Mouse (Mus musculus) adrenal gland, adult 8-10 months (tissue): ENCODE results near the gene Immp2l. TPM values are rescaled to one million over a fixed set of nuclear protein-coding genes. Genes with fewer than 3 reads are reported as not detected.
"Not testable (repeated sequence)": the region's sequence is repeated elsewhere in the genome, so short reads cannot be mapped to it uniquely, and the experiment has no call there.

Source experiments
- DNase-seq: peaks from one replicate; pipeline ENCODE4 v3.0.0; 2022
- total RNA-seq, 4 experiments: library from RNA; stranded (reverse); gene quantifications; 2 replicates each; pipeline ENCODE4 v1.2.4; 2022

The Immp2l gene
- total RNA-seq, 4 experiments from 2014 or later, result 5.6 to 16.6 (median 12.3) TPM

DNA sequence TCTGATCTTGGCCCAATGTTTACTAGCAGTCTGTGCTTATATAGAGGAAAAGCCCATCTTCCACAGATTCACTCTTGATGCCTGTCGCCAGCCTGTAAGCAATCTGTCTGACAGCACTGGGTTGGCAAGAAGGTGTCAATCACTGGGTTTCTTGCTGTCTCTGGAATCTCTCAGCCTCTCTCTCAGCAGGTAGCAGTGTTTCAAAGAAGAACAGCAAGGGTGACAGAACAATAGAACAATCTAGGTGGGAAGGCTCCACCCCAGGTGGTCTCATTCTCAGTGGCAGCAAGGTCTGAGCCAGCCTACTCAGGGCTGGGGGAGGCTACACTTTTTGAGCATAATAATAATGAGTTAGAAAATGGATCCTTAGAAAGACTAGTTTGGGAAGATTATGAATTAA is 693.1 kb downstream of the Immp2l start:
- DNase-seq, result no peak

DNA sequence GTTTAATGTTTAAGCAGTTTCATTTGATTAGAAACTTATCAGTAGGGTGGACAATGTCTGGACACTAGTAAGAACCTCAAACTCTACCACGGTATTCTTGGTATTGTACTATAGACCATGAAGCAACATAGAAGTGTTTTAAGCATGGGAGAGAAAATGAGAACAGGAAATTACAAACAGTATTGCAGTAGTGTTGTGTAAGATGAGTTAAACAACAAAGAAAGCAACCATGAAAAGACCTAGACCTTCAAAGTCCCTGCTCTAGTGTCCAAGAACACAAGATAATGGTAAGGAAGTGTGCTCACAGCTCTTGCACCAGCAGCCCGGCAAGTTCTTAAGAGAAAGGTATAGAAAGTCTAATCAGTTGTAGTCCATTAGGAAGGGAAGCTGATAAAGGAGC is 700.7 kb downstream of the Immp2l start:
- DNase-seq, result no peak

DNA sequence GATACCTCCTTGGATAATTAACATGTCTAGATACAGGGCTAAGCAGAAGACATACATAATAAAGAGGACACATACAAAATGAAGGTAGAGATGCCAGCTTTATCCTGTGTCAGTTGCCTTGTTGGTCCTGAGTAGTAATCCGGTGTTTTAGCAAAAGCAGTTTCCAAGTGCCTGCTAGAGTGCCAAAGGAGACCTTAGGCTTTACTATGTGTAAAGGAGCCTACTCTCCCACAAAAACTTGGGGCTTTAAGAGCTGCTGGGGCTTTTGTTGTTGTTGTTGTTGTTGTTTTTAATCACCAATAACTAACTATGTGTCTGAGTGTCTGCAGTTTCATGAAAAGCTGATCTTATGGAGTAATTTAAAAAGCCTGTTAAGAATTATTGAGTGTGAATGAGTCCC is 702.8 kb downstream of the Immp2l start:
- no peak for DNase-seq

DNA sequence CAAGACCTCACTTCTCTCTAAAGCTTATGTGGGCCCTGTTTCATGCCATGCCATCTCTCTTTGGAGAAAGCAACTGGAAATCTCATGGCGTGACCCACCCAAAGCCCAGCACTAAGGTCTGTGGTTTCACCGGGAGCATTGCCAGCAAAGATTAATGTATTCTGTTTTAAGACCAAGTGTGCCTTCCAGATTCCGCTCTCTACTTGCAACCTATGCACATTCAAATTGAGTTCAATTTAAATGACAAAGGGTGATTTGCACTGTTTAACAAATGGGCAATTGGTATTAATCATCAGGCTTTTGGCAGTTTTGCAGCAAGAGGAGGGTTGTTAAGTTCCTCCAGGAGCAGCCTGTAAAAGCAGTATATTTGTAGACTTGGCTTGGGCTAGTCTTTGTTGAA is 703.3 kb downstream of the Immp2l start:
- no peak for DNase-seq

DNA sequence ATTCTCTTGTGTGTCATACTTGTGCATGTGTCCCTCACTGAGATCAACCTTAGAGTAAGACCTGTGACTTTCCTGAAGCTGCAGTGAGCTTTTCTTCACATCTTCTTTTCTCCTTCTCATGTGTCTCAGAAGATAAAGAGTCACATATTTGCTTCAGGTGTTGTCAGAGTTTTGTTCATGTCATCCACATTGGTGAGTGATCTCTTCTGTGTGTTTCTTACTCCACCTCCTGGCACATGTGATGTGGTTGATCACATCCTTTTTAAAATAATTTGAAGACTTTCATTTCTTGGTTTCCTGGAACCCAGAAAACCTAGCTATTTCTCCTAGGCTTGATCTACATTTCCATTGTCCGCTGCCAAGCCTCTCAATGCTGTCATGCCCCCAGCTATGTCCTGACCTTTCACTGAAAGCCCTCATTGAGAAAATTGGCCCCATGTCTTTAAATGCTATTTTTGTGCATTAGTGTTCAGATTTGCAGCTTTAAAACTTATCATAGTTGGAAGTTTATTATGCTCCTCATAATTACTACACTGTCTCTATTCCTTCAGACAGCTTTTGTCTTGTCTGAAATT is 704.0 kb downstream of the Immp2l start:
- no peak for DNase-seq

DNA sequence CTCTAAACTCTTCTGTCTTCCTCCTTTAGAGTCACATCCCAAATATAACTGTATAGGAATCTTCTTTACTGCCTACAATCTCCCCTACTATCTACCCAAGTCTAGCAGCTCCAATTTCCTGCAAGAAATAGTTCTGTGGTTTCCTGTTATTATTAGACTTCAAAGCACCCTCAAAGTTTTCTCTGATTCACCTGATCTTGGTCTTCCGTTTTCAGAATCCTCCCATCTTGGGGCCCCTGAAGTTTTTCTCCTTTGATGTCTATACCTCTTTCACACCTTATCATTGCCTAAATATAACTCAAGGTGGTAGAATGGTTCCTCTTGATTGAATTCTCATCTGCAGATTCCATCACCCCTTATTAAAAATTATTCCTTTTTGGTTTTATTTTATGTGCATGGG is 704.6 kb downstream of the Immp2l start:
- DNase-seq, result no peak

DNA sequence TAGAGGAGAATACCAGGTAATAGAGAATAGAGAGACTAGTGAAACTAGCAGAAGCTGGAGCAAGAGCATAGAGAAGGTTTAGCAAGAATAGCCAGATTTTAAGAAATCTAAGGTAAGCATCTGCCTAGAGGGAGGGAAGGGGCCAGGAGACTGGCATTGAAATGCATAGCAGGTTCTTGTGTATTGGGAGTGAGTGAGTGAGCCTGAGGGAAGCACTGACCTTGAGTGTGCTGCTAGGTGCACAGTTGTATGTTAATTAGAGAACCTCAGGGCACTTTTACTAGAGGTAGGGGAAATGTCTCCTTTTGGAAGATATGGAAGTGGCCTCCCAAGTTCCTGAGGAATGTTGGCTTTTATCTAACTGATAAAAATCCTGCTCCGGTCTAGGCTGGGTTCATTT is 705.9 kb downstream of the Immp2l start:
- DNase-seq, result no peak

DNA sequence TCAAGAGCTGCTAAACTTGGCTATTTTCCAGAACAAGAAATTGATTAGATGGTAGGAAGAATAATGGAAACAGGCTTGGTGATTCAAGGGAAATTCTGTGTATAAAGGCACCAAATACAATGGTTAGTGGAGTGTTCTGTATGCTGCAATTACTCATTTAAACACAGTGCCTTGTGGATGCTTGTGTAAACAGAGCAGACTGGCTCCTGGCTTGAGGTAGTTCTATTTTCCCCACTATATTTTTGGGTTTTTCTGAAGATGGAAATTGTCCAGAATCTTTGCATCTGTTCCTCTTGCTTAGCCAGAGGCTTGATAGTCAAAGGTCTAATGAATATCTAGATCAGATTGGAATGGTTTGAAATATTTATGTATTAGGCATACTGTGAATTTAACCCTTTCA is 709.3 kb downstream of the Immp2l start:
- no peak for DNase-seq

DNA sequence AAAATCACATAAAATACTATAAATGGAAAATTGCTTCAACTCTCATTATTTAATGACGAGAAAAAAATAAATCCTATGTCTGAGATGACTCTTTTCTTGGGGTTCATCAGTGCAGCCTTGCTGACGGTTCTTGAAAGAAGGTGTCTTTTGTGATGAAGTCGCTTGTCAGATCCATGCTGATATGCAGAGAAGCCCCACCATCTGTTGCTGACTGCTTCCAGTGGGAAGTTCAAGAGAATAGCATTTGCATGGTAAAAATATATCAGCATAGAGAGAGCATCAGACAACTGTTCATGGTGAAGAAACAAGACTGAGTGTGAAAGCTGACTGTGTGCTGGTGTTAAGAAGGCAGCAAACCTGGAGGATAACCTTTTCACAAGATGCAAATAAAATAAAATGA is 719.0 kb downstream of the Immp2l start:
- no peak for DNase-seq

DNA sequence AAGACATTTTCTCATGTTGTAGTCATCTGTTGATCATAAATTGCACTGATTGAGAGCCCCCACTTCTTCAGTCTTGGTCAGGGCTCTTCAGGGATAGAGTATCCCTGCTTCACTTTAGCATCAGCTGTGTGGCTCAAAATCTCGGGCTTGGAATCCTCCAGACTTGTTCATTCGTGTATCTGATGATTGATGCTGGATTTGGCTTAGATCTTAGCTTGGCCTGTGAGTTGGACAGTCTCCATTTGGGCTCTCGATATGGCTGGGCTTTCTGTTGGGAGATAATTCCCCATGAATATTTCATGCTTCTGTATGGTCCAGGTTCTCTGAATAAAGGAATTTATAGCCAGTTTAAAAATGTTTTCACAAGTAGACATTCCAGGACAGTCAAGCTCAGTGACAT is 739.5 kb downstream of the Immp2l start:
- DNase-seq, result no peak

DNA sequence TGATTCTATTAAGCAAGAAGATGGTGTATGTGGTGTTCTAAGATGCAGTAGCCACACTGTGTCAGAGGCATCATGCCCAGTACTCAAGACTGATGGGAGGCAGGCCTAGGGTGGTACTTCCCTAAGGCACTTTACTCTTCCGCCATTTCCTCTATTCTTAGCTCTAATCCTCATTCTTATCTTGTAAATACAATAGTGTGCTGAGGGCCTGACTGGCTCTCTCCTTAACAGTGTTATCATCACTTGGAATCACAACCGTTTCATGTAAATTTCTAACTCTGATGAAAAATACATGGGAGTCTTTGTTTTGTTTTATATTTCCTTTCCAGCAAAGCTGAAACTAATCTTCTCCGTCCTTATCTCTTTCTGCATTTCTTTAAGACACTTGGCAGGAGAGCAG is 750.1 kb downstream of the Immp2l start:
- no peak for DNase-seq

DNA sequence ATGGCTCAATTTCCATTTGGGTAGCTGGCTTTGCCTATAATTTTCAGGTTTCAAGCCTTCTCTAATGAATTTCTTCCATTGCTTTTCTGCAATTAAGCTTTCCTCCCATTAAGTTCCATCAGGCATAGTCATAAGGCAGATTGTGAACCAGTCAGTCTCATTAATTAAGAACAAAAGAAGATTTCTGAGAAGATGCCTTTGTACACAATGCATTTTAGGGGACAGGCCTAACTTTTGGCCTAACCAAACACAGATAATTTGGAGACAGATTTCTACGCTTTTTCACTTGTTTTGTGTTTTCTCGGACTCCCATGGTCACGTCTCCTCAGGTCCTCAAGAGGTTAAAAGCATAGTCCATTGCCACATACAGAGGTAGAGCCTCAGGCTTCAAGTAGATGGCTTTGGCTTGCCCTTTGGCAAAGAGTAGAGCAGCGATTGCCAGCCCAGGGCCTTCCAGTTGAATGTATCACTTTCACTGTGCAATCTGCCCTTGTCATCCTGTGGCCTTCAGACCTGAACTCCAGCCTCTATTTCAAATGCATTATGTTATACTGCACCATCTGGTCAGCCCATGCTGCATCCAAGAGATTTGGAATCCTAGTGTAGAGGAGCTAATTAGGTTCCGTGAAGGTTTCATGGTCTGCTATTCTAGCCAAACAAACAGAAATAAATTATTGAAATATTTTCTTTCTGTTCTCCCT is 750.9 kb downstream of the Immp2l start:
- DNase-seq, result peak; percentile 13

DNA sequence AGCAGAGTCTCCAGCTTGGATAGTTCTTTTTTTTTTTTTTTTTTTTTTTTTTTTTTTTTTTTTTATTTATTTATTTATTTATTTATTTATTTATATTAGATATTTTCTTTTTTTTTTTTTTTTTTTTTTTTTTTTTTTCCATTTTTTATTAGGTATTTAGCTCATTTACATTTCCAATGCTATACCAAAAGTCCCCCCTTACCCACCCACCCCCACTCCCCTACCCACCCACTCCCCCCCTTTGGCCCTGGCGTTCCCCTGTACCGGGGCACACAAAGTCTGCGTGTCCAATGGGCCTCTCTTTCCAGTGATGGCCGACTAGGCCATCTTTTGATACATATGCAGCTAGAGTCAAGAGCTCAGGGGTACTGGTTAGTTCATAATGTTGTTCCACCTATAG is 753.9 kb downstream of the Immp2l start:
- not testable (repeated sequence) for DNase-seq

DNA sequence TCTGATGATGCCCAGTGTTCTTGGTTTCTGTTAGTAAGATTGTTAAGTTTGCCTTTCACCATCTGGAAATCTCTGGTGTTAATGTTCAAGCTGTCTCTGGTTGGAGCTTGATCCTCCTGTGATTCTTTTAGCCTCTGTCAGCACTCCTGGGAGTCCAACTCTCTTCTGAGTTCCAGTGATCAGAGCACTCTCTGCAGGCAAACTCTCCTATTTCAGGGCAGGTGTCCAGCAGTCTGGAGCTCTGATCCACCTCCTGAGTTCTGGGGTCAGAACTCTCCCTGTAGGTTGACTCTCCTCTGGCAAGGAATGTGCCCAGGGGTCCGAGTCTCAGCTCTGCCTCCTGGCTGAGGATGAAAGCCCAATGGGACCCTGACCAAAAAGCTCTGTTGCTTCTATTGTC is 769.8 kb downstream of the Immp2l start:
- not testable (repeated sequence) for DNase-seq

DNA sequence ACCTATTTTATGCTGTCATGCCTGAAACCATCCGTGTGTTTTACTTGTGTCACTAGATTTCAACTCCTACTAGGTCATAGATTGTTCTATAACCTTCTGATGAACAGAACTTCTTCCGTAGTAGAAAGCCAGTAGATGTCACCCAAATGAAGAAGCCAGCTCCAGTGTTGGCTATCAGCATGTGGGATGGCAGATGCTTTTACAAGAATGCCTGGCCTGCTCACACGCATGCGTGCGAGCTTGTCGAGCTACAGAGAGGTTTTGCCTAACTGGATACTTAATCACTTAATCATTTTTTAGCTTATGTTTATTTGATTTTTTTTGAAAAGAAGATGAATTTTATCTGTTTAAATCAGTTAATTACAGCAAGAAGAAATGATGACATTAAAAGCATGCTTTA is 805.6 kb downstream of the Immp2l start:
- no peak for DNase-seq

DNA sequence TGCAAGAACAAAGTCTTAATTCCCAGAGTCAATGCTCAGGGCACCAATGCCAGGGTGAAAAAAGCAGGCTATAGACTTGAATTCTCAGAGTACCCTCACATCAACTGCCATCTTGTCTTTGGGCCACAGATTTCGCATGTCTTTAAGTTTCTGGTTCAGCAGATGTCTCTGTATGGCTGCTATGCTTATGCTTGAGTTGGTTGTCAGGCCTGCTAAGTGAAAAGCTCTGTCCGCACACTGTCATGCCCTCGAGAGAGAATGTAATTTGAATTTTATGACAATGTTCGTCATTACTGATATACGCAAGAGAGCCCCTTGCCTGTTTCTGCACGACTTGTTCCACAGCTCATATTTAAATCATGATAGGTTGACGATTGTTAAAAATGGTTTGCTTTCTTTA is 807.8 kb downstream of the Immp2l start:
- no peak for DNase-seq

DNA sequence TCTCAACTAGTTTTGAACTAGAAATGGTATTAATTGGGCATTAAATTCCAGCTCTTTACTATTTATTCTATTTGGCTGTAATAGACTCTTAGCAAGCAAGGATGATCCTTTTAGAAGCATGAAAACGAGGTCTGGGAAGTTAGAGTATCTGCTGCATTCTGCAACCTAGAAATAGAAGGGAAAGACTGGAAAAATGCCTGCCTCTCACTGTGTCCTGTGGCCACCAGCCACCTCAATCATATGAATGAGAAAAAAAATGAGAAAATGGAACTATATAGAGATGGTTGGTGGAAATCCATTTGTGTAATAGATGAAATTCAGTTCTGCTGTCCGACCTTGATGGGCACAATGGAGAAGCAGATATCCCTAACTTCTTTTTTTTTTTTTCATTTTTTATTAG is 810.8 kb downstream of the Immp2l start:
- DNase-seq, result no peak

DNA sequence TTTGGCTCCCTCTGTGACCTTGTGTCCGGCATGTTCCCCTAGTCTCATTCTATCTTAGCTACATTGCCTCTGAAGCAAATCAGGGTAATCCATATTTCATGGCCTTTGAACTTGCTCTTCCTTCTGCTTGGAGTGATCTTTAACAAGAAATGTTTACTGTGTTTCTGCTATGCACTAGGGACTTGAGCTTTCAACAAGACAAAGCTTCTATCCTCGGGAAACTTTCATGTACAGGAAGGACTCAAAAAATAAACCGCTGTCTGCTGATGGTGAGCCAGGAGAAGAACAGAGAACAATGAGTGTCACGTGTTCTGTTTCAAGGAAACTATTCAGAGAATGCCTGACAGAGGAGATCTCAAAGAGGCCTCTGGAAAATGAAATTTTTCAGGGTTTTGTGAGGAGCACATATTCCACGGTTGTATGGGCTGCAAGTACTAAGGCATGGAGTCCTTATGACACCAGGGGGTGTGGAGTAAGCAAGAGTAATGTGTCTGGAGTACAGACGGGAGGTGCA is 814.5 kb downstream of the Immp2l start:
- no peak for DNase-seq

DNA sequence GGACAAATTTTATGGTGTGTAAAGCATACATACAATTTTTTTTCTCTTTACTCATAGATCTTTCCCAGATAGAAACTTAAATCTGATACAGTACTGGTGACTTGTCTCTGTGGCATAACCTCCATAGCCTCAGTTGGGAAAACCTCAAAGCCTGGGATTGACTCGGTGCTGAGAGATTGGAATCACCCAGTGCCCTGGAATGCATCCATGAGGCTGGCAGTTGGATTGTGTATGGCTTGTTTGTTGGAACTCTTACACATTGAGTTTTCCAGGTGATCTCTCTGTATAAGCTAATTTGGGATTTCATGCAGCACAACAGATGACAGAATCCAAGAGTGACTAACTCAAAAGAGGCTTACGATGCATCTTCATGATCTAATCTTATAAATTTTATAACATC is 815.4 kb downstream of the Immp2l start:
- no peak for DNase-seq

DNA sequence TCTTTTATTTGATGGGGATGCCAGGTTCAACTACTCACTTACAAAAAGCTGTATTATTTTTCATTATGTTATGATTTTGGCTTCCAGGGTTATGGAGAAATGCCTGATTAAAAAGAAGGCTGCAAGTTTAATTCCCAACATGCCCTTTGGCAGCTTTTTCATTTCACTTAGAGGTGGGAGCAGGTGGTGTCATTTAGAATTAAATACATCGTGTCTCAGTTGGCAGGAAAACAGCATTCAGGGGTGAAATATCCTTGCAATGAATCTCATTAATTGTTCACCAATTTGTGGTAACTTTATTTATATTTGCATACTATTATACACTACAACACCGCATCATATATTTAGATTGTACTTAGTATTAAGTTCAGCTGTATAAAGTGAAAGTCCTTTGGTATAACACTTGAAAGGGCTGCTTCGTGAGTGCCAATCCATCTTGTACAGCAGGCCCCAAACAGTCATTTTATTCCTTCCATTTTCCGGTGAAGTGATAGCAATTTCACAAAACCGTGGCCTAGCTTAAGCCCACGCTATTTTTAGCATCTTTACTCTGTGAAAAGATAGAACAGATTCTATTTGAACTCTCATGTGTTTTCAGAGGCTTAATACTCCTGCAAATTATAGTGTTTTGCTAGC is 818.9 kb downstream of the Immp2l start:
- no peak for DNase-seq

DNA sequence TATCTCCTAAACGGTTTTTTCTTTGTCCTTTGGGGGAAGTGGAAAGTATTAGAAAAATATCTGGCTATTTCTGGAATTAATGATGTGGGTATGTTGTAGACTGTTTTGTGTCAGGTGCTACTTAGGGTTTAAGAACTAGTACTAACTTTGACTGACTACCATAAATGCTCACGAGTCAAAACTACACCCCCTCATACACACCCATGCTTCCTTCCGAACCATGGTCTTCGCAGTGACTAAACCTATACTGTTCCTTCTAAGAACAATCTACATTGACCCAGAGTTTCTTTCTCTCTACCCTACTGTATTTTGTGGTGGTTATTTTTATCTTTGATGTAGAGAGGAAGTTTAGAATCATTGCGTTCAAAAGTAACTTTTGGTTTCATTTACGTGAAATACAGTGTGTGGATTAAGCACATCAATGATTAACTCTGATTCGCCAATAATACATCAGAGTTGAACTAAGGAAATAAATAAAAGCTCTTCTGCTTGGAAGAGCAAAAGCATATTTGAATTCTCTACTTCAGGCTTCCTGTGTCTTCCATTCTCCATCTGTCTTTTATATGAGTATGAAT is 828.1 kb downstream of the Immp2l start:
- DNase-seq, result no peak

DNA sequence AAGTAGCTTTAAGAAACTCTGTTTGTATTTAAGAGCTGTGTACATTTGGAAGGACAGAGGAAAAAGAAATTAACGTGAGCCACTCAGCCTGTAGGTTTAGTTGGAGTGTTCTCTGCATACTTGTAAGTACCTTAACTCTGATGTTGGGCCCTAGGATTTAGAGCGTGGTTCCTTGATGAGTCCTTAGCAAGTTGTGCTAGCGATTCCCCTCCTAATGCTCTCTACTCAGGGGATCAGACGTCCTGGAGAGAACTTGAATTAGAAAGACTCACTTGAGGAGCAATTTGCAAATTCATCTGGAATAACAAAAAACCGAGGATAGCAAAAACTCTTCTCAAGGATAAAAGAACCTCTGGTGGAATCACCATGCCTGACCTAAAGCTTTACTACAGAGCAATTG is 835.8 kb downstream of the Immp2l start:
- not testable (repeated sequence) for DNase-seq

DNA sequence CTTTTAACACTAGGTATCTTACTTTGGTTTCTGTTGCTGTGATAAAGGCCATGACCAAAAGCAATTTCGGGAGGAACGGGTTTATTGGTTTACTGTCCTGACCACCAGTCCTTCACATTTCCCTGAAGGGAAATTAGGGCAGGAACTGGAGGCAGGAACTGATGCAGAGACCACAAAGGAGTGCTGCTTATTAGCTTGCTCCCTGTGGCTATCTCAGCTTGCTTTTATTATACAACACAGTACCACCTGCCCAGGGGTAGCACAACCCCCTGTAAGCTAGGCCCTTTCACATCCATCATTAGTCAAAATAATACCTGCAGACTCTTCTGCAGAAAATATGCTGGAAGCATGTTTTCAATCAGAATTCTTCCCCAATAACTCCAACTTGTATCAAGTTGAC is 844.4 kb downstream of the Immp2l start:
- DNase-seq, result no peak

DNA sequence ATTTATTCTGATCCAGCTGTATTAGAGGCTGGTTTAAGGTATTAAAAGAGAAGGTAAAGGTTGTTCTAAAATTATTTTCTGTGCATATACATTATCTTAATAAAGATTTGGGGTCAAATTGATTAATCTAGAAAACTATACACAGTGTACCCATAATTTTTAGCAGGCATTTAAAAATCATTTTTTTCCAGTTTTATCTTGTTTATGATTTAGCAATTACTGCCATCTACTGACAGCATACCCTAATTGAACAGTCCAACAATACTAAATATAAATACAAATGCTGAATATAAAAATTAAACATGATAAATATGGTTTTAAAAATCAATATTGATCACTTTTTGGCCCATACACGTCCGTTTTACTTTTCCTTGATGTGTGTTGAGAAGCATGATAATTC is 850.1 kb downstream of the Immp2l start:
- DNase-seq, result no peak
